Mouse (Mus musculus): ENCODE data around the gene Cbs.

- TF ChIP-seq POLR2A (IDR thresholded peaks at IDR 0.05; ENCODE audit: insufficient read depth, low read depth, low read length) (no peak), CTCF (IDR thresholded peaks at IDR 0.05; ENCODE audit: insufficient read depth, low read depth, low read length) (no peak)
Measured at GRCm38 (mm10) chr17:31652152-31652551, 15.1 kb upstream of the Cbs start.

All from olfactory bulb, adult 2 months (tissue).